10 mouse cellular contexts compared by ENCODE assay signal in the genomic region with DNA sequence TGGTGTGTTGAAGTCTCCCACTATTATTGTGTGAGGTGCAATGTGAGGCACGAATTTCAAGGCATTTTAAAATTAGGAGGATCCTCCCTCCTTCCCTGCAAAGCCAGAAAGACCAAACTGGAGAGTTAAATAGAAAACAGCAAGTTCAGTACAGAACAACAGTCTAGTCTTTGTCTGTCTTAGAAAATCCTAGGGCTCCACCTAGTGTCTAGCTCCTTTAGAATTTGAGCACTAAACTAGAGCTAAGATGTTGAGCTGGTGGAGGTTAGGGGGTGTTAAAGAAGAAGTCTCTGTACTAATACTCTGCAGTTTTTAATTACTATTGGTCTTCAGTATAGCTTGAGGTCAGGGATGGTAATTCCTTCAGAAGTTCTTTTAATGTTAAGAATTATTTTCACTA. TPM values are rescaled to one million over a fixed set of nuclear protein-coding genes. Genes with fewer than 3 reads are reported as not detected.
DNase-seq lines count a peak whose midpoint lies in the region; ATAC-seq and TF ChIP-seq lines count a peak whose summit lies in the region.
"Had no signal": no experiment of that assay in that cellular context is flagged by ENCODE, and none has a peak within 500 bp of the region (broad histone marks: within the 10 kb centered on the region; RNA-seq: fewer than 3 reads in every experiment).

No protein-coding gene starts in this region.

- no peak overlapping the region for H3K4me2 ChIP-seq in forebrain, embryonic 14.5 days (ENCODE audit: low read length)
- H3K4me2 ChIP-seq: limb, embryonic 13.5 days had no signal

- ATAC-seq in forebrain, embryonic 14.5 days = no peak
- no peak for ATAC-seq in granulocyte monocyte progenitor cell, adult 5-6 weeks (replicated peaks; ENCODE audit: poor library complexity, severe bottlenecking)

- H3K27ac ChIP-seq in forebrain, embryonic 14.5 days (ENCODE audit: low read depth, low read length) = no peak overlapping the region
- H3K27ac ChIP-seq in forebrain, embryonic 10.5 days = no peak overlapping the region
- H3K27ac ChIP-seq in left cerebral cortex, adult 2 months = no peak overlapping the region
- H3K27ac ChIP-seq: limb, embryonic 13.5 days had no signal

- H3K9me3 ChIP-seq in forebrain, embryonic 14.5 days (replicated peaks; ENCODE audit: control insufficient read depth, low read length) = no peaks in the 10 kb centered on the region
- H3K9me3 ChIP-seq in forebrain, embryonic 10.5 days = no peaks in the 10 kb centered on the region
- H3K9me3 ChIP-seq: limb, embryonic 13.5 days had no signal

- no peak overlapping the region for H3K9ac ChIP-seq in forebrain, embryonic 14.5 days (ENCODE audit: low read length)
- H3K9ac ChIP-seq: limb, embryonic 13.5 days had no signal

- no peaks in the 10 kb centered on the region for H3K4me1 ChIP-seq in forebrain, embryonic 14.5 days (ENCODE audit: control insufficient read depth, insufficient read depth, low read length)
- H3K4me1 ChIP-seq in forebrain, embryonic 10.5 days = no peaks in the 10 kb centered on the region
- H3K4me1 ChIP-seq: limb, embryonic 13.5 days had no signal

- WGBS in forebrain, embryonic 14.5 days = 21% methylated on average over 1 of the region's 1 CpGs
- 12% methylated on average over 1 of the region's 1 CpGs for WGBS in forebrain, embryonic 10.5 days

- no peaks in the 10 kb centered on the region for H3K36me3 ChIP-seq in forebrain, embryonic 14.5 days (ENCODE audit: control insufficient read depth, insufficient read depth, low read length)
- no peaks in the 10 kb centered on the region for H3K36me3 ChIP-seq in forebrain, embryonic 10.5 days (replicated peaks)
- H3K36me3 ChIP-seq: limb, embryonic 13.5 days had no signal

- no peaks in the 10 kb centered on the region for H3K27me3 ChIP-seq in forebrain, embryonic 14.5 days (replicated peaks; ENCODE audit: control insufficient read depth, insufficient read depth, low read length)
- no peaks in the 10 kb centered on the region for H3K27me3 ChIP-seq in forebrain, embryonic 10.5 days (ENCODE audit: poor library complexity, severe bottlenecking)
- H3K27me3 ChIP-seq: limb, embryonic 13.5 days had no signal

- peak; percentile 68 for TF ChIP-seq CTCF in left cerebral cortex, adult 2 months (IDR thresholded peaks at IDR 0.05)

- H3K4me3 ChIP-seq in forebrain, embryonic 14.5 days (ENCODE audit: low read depth, low read length) = no peak overlapping the region
- no peak overlapping the region for H3K4me3 ChIP-seq in forebrain, embryonic 10.5 days
- no peak overlapping the region for H3K4me3 ChIP-seq in left cerebral cortex, adult 2 months
- H3K4me3 ChIP-seq: limb, embryonic 13.5 days had no signal

- DNase-seq in forebrain, embryonic 14.5 days (ENCODE audit: low spot score) = peak; percentile 57
- no peak for DNase-seq in forebrain, embryonic 10.5 days (ENCODE audit: extremely low spot score, low spot score)
- no peak for DNase-seq in left cerebral cortex, adult 2 months (ENCODE audit: extremely low spot score in 1 of 2, low spot score in 2 of 2)
- DNase-seq in left cerebral cortex, adult 8-10 months (ENCODE audit: low spot score in 2 of 2) = no peak
- DNase-seq in CD4-positive, CD25-positive, alpha-beta regulatory T cell, adult 2 months (ENCODE audit: low read depth, low spot score) = peak; percentile 51
- peak; percentile 5 for DNase-seq in embryo, embryonic 11.5 days (ENCODE audit: low read depth, low spot score)
- DNase-seq in kidney, adult 11 months = no peak
- DNase-seq: gastrocnemius, postnatal 14 days had no signal

- intact Hi-C loops in left cerebral cortex, adult 2 months (cut with DNase I) = loop anchor here (1.0 to 5.0 kb wide), 2 partner anchors 47 to 200 kb away; no protein-coding TSS in a partner anchor

RNA-seq across cellular contexts. Expression of a gene that starts 58.7 kb away (rescaled TPM):
- polyA plus RNA-seq in forebrain, embryonic 14.5 days (2014; fragmentation: Nextera tagmentation; extraction: Ambion mirVana) = not detected in 2 replicates
- polyA plus RNA-seq in forebrain, embryonic 10.5 days (2016; fragmentation: Nextera tagmentation; extraction: Ambion mirVana) = 0.12 TPM in 1 of 2 replicates, not detected in the other
- total RNA-seq in left cerebral cortex, adult 2 months (2021) = not detected
- not detected for total RNA-seq in left cerebral cortex, adult 8-10 months (2022)
- not detected in 2 replicates for total RNA-seq in granulocyte monocyte progenitor cell, adult 5-6 weeks (2014; fragmentation: Nextera tagmentation)
- total RNA-seq in granulocyte monocyte progenitor cell, adult 5-6 weeks (2017) = not detected in 2 replicates
- total RNA-seq: gastrocnemius, postnatal 14 days had no signal
- polyA plus RNA-seq: limb, embryonic 13.5 days had no signal

Comparison
In these comparisons a context has a peak if more than half of its experiments do, and no peak if none do; other contexts are left out.
1. DNase-seq: peak in forebrain, embryonic 14.5 days (single experiment), CD4-positive, CD25-positive, alpha-beta regulatory T cell, adult 2 months (single experiment) and embryo, embryonic 11.5 days (single experiment); none in forebrain, embryonic 10.5 days (single experiment), left cerebral cortex, adult 2 months (0 of 2), left cerebral cortex, adult 8-10 months (0 of 2) and kidney, adult 11 months (single experiment).